Mouse (Mus musculus) liver, adult 2 months (tissue): ENCODE results near the gene Fam240a. TPM values are rescaled to one million over a fixed set of nuclear protein-coding genes. Genes with fewer than 3 reads are reported as not detected.

Experiments used
- DNase-seq: peaks from one replicate; pipeline ENCODE4 v3.0.0-alpha.2; 2011; ENCODE audit warnings: low read depth, low spot score; ENCODE audit errors: extremely low read depth
- H3K27ac ChIP-seq: fragments of 200-500 bp; replicated peaks from 2 replicates; pipeline ENCODE4 v1.5.1; 2012; ENCODE audit warnings: low read depth, mild to moderate bottlenecking, control low read depth, inconsistent platforms, low read length; ENCODE audit not compliant: insufficient read depth
- H3K27me3 ChIP-seq: fragments of 200-500 bp; 2 replicates; pipeline ENCODE4 v1.6.1; 2012; ENCODE audit warnings: mild to moderate bottlenecking, moderate library complexity, low read length, inconsistent platforms; ENCODE audit not compliant: control insufficient read depth, insufficient read depth
- H3K36me3 ChIP-seq: fragments of 200-500 bp; 2 replicates; pipeline ENCODE4 v1.6.1; 2012; ENCODE audit warnings: low read length, inconsistent platforms; ENCODE audit not compliant: control insufficient read depth, insufficient read depth
- H3K4me1 ChIP-seq: fragments of 200-500 bp; 2 replicates; pipeline ENCODE4 v1.6.1; 2011; ENCODE audit warnings: low read length; ENCODE audit not compliant: control insufficient read depth, insufficient read depth
- H3K4me3 ChIP-seq: fragments of 200-500 bp; 2 replicates; pipeline ENCODE4 v1.5.1; 2011; ENCODE audit warnings: low read depth, mild to moderate bottlenecking, control low read depth, low read length, moderate library complexity; ENCODE audit not compliant: insufficient read depth
- H3K79me2 ChIP-seq: fragments of 200-500 bp; 2 replicates; pipeline ENCODE4 v1.6.1; 2012; ENCODE audit warnings: inconsistent platforms, mild to moderate bottlenecking, low read length, moderate library complexity; ENCODE audit not compliant: control insufficient read depth, insufficient read depth
- H3K9ac ChIP-seq: fragments of 200-500 bp; 2 replicates; pipeline ENCODE4 v1.6.1; 2012; ENCODE audit warnings: low read depth, mild to moderate bottlenecking, control low read depth, inconsistent platforms, low read length
- CTCF ChIP-seq: fragments of 200-500 bp; IDR thresholded peaks from 2 replicates; pipeline ENCODE4 v1.5.1; 2011; ENCODE audit warnings: low read depth, low read length, control low read depth
- POLR2A ChIP-seq: fragments of 200-500 bp; IDR thresholded peaks from 2 replicates; pipeline ENCODE4 v1.6.1; 2011; ENCODE audit warnings: low read length, control low read depth; ENCODE audit not compliant: insufficient read depth; ENCODE audit errors: extremely low read depth
- WGBS: fragments of 180-500 bp; shearing (Covaris S2); methylation state at CpG from one replicate; pipeline ENCODE4 v1.1.7; 2018; 5-methylcytosine and 5-hydroxymethylcytosine counted together
- polyA plus RNA-seq: library from polyadenylated mRNA; depleted of rRNA; stranded (reverse); fragments of >200 nt; gene quantifications from 2 replicates; pipeline ENCODE4 v1.2.3, GENCODE M21; 2012
- total RNA-seq: library from RNA; depleted of rRNA; stranded (reverse); fragments of >200 nt; gene quantifications from 2 replicates; pipeline ENCODE4 v1.2.3, GENCODE M21; 2014

Fam240a gene
- total and polyA plus RNA-seq, 2 experiments = not detected

- Histone ChIP-seq H3K27me3 (no peaks in the 10 kb centered on the region), H3K27ac (no peak overlapping the region), H3K4me1 (no peaks in the 10 kb centered on the region), H3K9ac (no peak overlapping the region), H3K4me3 (no peak overlapping the region), H3K79me2 (no peaks in the 10 kb centered on the region), H3K36me3 (no peaks in the 10 kb centered on the region)
- peak; percentile 19 for DNase-seq
- WGBS = 66% methylated on average over 6 of the region's 6 CpGs
- TF ChIP-seq CTCF (no peak), POLR2A (no peak)
Observed at GRCm38 (mm10) chr9:110947900-110948299, 31.2 kb upstream of the Fam240a start.

DNA sequence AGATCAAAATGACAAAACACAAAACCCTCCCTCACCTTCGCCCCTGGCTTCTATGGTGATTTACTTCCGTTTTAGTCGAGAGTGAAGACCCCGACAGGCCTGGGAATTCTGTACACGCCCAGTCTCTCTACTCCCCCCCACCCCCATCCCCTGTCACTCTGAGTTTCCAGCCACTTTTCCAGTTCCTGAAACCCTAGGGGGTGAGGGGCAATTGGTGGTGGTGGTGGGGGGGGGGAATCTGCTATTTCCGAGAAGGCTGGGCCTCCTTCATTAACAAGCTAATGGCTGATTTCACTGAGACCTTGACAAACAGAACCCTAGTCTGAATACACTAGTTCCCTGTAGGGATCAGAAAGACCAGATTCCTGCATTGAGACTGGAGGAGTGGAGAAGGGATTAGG lies 30.6 kb upstream of the Fam240a start:
- 72% methylated on average over 6 of the region's 6 CpGs for WGBS
- no peaks in the 10 kb centered on the region for H3K79me2 ChIP-seq
- TF ChIP-seq POLR2A (no peak), CTCF (no peak)
- no peaks in the 10 kb centered on the region for H3K27me3 ChIP-seq
- no peaks in the 10 kb centered on the region for H3K4me1 ChIP-seq
- no peak overlapping the region for H3K27ac ChIP-seq
- no peak overlapping the region for H3K4me3 ChIP-seq
- no peak overlapping the region for H3K9ac ChIP-seq
- H3K36me3 ChIP-seq = no peaks in the 10 kb centered on the region
- no peak for DNase-seq

DNA sequence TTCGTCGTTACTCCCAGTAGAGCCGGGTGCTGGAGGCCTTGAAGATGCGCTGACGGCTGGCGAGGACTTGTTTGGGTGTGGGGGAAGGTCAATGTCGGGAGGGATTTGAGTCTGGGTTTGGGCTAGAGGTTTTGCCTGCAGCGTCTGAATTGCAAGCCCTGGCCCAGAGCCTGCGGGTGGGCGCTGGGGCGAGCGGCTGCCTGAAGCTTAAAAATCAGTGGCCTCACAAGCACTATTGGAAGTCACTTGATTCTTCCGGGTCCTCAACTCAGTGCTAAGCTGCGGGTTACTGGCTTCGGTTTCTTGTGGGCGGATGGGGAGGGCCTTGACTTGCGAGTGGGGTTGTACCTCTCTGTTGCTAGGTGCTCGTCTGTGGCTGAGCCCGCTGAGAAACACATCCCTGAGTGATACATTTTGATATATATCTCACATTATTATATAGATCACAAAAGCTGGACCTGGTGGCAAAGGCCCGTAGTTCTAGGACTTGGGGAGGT lies 29.9 kb upstream of the Fam240a start:
- no peaks in the 10 kb centered on the region for H3K79me2 ChIP-seq
- TF ChIP-seq POLR2A (no peak), CTCF (no peak)
- H3K4me1 ChIP-seq = no peaks in the 10 kb centered on the region
- DNase-seq = no peak
- no peak overlapping the region for H3K9ac ChIP-seq
- no peak overlapping the region for H3K27ac ChIP-seq
- 80% methylated on average over 20 of the region's 20 CpGs for WGBS
- H3K27me3 ChIP-seq = no peaks in the 10 kb centered on the region
- H3K36me3 ChIP-seq = no peaks in the 10 kb centered on the region
- no peak overlapping the region for H3K4me3 ChIP-seq

GRCm38 (mm10) chr9:110945926-110946325 lies 29.3 kb upstream of the Fam240a start, which contains the start of gene Tdgf1:
Tdgf1 (minus strand) TSS chr9:110946158.
- no peaks in the 10 kb centered on the region for H3K79me2 ChIP-seq
- no peak within 1 kb of the TSS for H3K27ac ChIP-seq
- 74% methylated on average over 11 of the region's 11 CpGs for WGBS
- H3K27me3 ChIP-seq = no peaks in the 10 kb centered on the region
- no peak within 1 kb of the TSS for H3K9ac ChIP-seq
- H3K4me1 ChIP-seq = no peaks in the 10 kb centered on the region
- H3K4me3 ChIP-seq = no peak within 1 kb of the TSS
- TF ChIP-seq POLR2A (no peak), CTCF (no peak)
- H3K36me3 ChIP-seq = no peaks in the 10 kb centered on the region
- no peak for DNase-seq

- H3K9ac ChIP-seq = no peak overlapping the region
- no peaks in the 10 kb centered on the region for H3K36me3 ChIP-seq
- no peak overlapping the region for H3K27ac ChIP-seq
- H3K79me2 ChIP-seq = no peaks in the 10 kb centered on the region
- H3K27me3 ChIP-seq = no peaks in the 10 kb centered on the region
- no peaks in the 10 kb centered on the region for H3K4me1 ChIP-seq
- 36% methylated on average over 18 of the region's 18 CpGs for WGBS
- TF ChIP-seq POLR2A (no peak), CTCF (no peak)
- H3K4me3 ChIP-seq = no peak overlapping the region
- no peak for DNase-seq
Observed at GRCm38 (mm10) chr9:110945343-110945742, 28.7 kb upstream of the Fam240a start.

DNA sequence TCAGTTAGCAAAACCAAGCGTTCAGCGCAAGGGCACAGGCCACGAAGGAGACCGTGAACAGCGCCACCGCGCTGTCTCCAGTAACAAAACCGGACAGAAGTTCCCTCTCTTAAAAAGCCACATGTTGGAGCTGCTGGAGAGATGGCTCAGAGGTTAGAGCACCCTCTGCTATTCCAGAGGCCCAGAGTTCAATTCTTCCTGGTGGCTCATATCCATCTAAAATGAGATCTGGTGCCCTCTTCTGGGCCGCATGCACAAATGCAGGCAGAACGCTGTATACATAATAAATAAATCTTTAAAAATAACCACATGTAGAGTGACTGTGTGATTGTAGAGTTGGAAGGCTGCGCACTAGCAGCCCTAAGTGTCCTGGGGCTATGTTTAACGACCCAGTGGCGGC lies 27.6 kb upstream of the Fam240a start:
- H3K36me3 ChIP-seq = no peaks in the 10 kb centered on the region
- H3K4me3 ChIP-seq = no peak overlapping the region
- no peaks in the 10 kb centered on the region for H3K27me3 ChIP-seq
- DNase-seq = peak; percentile 10
- TF ChIP-seq POLR2A (no peak), CTCF (peak; percentile 41)
- no peak overlapping the region for H3K9ac ChIP-seq
- no peak overlapping the region for H3K27ac ChIP-seq
- WGBS = 52% methylated on average over 13 of the region's 13 CpGs
- no peaks in the 10 kb centered on the region for H3K79me2 ChIP-seq
- H3K4me1 ChIP-seq = no peaks in the 10 kb centered on the region
